Mouse (Mus musculus) heart, postnatal 10 days (tissue): Measurements from ENCODE around the gene Kdm5b. TPM values are rescaled to one million over a fixed set of nuclear protein-coding genes. Genes with fewer than 3 reads are reported as not detected.

Experiments used
- DNase-seq, 2 experiments: peaks; one replicate each; pipeline ENCODE4 v3.0.0; 2021
- intact Hi-C: fragments of 180-260 bp; cut with DNase I; formaldehyde crosslinking; loops from one replicate; pipeline ENCODE4 v1.15.1; 2025
- total RNA-seq, 2 experiments: library from RNA; stranded (reverse); gene quantifications; 2 replicates each; pipeline ENCODE4 v1.2.3; 2021

Gene Kdm5b
- total RNA-seq, 2 experiments from 2014 or later: 27.6 to 34.5 TPM

- intact Hi-C loops: no loop called here
- peak; percentile 16 to 18 for DNase-seq
Observed at GRCm38 (mm10) chr1:134548231-134548630, 11.7 kb upstream of the Kdm5b start.

GRCm38 (mm10) chr1:134549632-134550132 lies 10.3 kb upstream of the Kdm5b start, which contains the start of gene Mgat4e:
Gene Mgat4e (minus strand): TSS chr1:134549682.
- DNase-seq: no peak
- intact Hi-C loops: no loop called here

GRCm38 (mm10) chr1:134551869-134552268 lies 8.1 kb upstream of the Kdm5b start:
- intact Hi-C loops: no loop called here
- no peak for DNase-seq

- no peak for DNase-seq
- intact Hi-C loops: no loop called here
Observed at GRCm38 (mm10) chr1:134552396-134552795, 7.6 kb upstream of the Kdm5b start.

GRCm38 (mm10) chr1:134555240-134555870 lies 4.6 kb upstream of the Kdm5b start:
- DNase-seq: no peak
- intact Hi-C loops: no loop called here

GRCm38 (mm10) chr1:134555871-134556670 lies 3.9 kb upstream of the Kdm5b start:
- peak; percentile 11 to 32 for DNase-seq
- intact Hi-C loops: loop anchor here (2.0 kb wide), 1 partner anchor 63 kb away; no protein-coding TSS in a partner anchor

GRCm38 (mm10) chr1:134556671-134557218 lies 3.2 kb upstream of the Kdm5b start:
- intact Hi-C loops: loop anchor here (2.0 kb wide), 1 partner anchor 64 kb away; no protein-coding TSS in a partner anchor
- DNase-seq: peak; percentile 96 to 97

GRCm38 (mm10) chr1:134558511-134558910 lies 1.5 kb upstream of the Kdm5b start:
- DNase-seq: no peak
- intact Hi-C loops: no loop called here

GRCm38 (mm10) chr1:134559226-134559625 lies 745 bp upstream of the Kdm5b start:
- no peak for DNase-seq
- intact Hi-C loops: no loop called here

- intact Hi-C loops: no loop called here
Observed at GRCm38 (mm10) chr1:134560396-134560795, 425 bp downstream of the Kdm5b start.

GRCm38 (mm10) chr1:134560801-134561769 lies 1.1 kb downstream of the Kdm5b start:
- intact Hi-C loops: no loop called here
- DNase-seq: peak; percentile 48 to 50

More at GRCm38 (mm10) chr1:134560396-134560795, 425 bp downstream of the Kdm5b start:
- peak in 1 of 2 experiments; percentile 65 for DNase-seq

- intact Hi-C loops: no loop called here
- DNase-seq: no peak
Observed at GRCm38 (mm10) chr1:134561770-134562143, 1.8 kb downstream of the Kdm5b start.

GRCm38 (mm10) chr1:134562457-134562856 lies 2.5 kb downstream of the Kdm5b start:
- intact Hi-C loops: no loop called here
- DNase-seq: no peak

GRCm38 (mm10) chr1:134563726-134564125 lies 3.8 kb downstream of the Kdm5b start:
- no peak for DNase-seq
- intact Hi-C loops: no loop called here

GRCm38 (mm10) chr1:134567511-134567910 lies 7.5 kb downstream of the Kdm5b start:
- DNase-seq: no peak
- intact Hi-C loops: no loop called here

GRCm38 (mm10) chr1:134570171-134570570 lies 10.2 kb downstream of the Kdm5b start:
- intact Hi-C loops: no loop called here
- DNase-seq: no peak

- intact Hi-C loops: no loop called here
- no peak for DNase-seq
Observed at GRCm38 (mm10) chr1:134570631-134571030, 10.7 kb downstream of the Kdm5b start.

- intact Hi-C loops: no loop called here
- DNase-seq: no peak
Observed at GRCm38 (mm10) chr1:134573300-134573931, 13.4 kb downstream of the Kdm5b start.

GRCm38 (mm10) chr1:134573932-134574315 lies 14.0 kb downstream of the Kdm5b start:
- no peak for DNase-seq
- intact Hi-C loops: no loop called here
